Mouse (Mus musculus) neural tube, embryonic 11.5 days (tissue): ENCODE data around the gene Llph. TPM values are rescaled to one million over a fixed set of nuclear protein-coding genes. Genes with fewer than 3 reads are reported as not detected.

Experiments
- ATAC-seq: fragments of 200-750 bp; cut with Nextera tagmentation; 2 replicates; pipeline ENCODE4 v1.8.0; 2017; ENCODE audit warnings: moderate number of reproducible peaks, mild to moderate bottlenecking, moderate TSS enrichment, moderate library complexity; ENCODE audit not compliant: insufficient read depth, low FRiP score, low TSS enrichment
- DNase-seq: peaks from one replicate; pipeline ENCODE4 v3.0.0-alpha.2; 2015; ENCODE audit warnings: low spot score
- H3K27ac ChIP-seq: fragments of 300-500 bp; sonication (generic); 2 replicates; pipeline ENCODE4 v1.5.1; 2014; ENCODE audit warnings: low read depth, mild to moderate bottlenecking, low read length
- H3K27me3 ChIP-seq: fragments of 300-500 bp; sonication (generic); 2 replicates; pipeline ENCODE4 v1.6.1; 2014; ENCODE audit warnings: mild to moderate bottlenecking, low read length, mixed read lengths; ENCODE audit not compliant: control insufficient read depth, insufficient read depth
- H3K36me3 ChIP-seq: fragments of 300-500 bp; sonication (generic); 2 replicates; pipeline ENCODE4 v1.6.1; 2014; ENCODE audit warnings: mild to moderate bottlenecking, low read length, moderate library complexity, mixed read lengths; ENCODE audit not compliant: control insufficient read depth, insufficient read depth
- H3K4me1 ChIP-seq: fragments of 300-500 bp; sonication (generic); 2 replicates; pipeline ENCODE4 v1.6.1; 2014; ENCODE audit warnings: low read length, mixed read lengths; ENCODE audit not compliant: control insufficient read depth, insufficient read depth
- H3K4me2 ChIP-seq: fragments of 300-500 bp; sonication (generic); 2 replicates; pipeline ENCODE4 v1.6.1; 2014; ENCODE audit warnings: low read depth, mild to moderate bottlenecking, moderate library complexity
- H3K4me3 ChIP-seq: fragments of 300-500 bp; sonication (generic); 2 replicates; pipeline ENCODE4 v1.5.1; 2014; ENCODE audit warnings: low read depth, low read length
- H3K9ac ChIP-seq: fragments of 300-500 bp; sonication (generic); 2 replicates; pipeline ENCODE4 v1.6.1; 2014; ENCODE audit warnings: mild to moderate bottlenecking, low read length
- H3K9me3 ChIP-seq: fragments of 300-500 bp; sonication (generic); 2 replicates; pipeline ENCODE4 v1.6.1; 2016; ENCODE audit warnings: low read length; ENCODE audit not compliant: control insufficient read depth
- WGBS: fragments of 180-500 bp; shearing (Covaris S2); extraction: QIAGEN DNeasy Blood & Tissue Kit; methylation state at CpG from one replicate; pipeline ENCODE4 v1.1.7; 2014; 5-methylcytosine and 5-hydroxymethylcytosine counted together
- polyA plus RNA-seq: library from polyadenylated mRNA; unstranded; fragments of >200 nt; fragmentation: Nextera tagmentation; extraction: Ambion mirVana; gene quantifications from 2 replicates; pipeline ENCODE4 v1.2.1, GENCODE M21; 2014

Llph gene
- polyA plus RNA-seq, 1 experiment from 2014 or later: 61.1 TPM

DNA sequence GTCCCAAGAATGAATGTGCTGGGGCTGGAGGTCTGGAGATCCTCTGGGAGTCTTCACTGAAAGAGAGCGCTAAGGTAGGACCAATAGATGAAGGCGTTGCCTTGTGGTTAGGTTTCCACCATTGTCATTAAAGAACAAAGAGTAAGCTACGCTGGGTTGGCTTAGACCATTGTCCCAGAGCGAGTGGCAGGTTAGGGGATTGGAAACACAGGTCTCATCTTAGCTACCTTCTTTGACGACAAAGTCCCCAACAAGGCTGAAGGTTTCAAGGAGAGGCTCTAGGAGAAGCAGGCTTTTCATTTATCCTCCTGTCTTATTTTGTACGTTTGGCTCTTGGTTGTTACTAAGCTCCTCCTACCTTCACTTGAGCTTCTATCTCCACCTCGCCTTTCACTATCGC, 11.4 kb downstream of the Llph start:
- no peak for DNase-seq
- 88% methylated on average over 8 of the region's 8 CpGs for WGBS

GRCm38 (mm10) chr10:120239476-120239875, 12.6 kb downstream of the Llph start:
- no peaks in the 10 kb centered on the region for H3K9me3 ChIP-seq
- ATAC-seq: no peak
- H3K36me3 ChIP-seq: no peaks in the 10 kb centered on the region
- H3K9ac ChIP-seq: no peak overlapping the region
- no peak overlapping the region for H3K4me2 ChIP-seq
- DNase-seq: no peak
- WGBS: 61% methylated on average over 6 of the region's 6 CpGs
- no peak overlapping the region for H3K27ac ChIP-seq
- no peak overlapping the region for H3K4me3 ChIP-seq
- H3K27me3 ChIP-seq: no peaks in the 10 kb centered on the region
- no peaks in the 10 kb centered on the region for H3K4me1 ChIP-seq

More for the DNA sequence above, 11.4 kb downstream of the Llph start:
- no peaks in the 10 kb centered on the region for H3K9me3 ChIP-seq
- no peak overlapping the region for H3K4me3 ChIP-seq
- H3K36me3 ChIP-seq: no peaks in the 10 kb centered on the region
- ATAC-seq: no peak
- no peaks in the 10 kb centered on the region for H3K27me3 ChIP-seq
- no peak overlapping the region for H3K4me2 ChIP-seq
- no peak overlapping the region for H3K9ac ChIP-seq
- no peaks in the 10 kb centered on the region for H3K4me1 ChIP-seq
- H3K27ac ChIP-seq: no peak overlapping the region

DNA sequence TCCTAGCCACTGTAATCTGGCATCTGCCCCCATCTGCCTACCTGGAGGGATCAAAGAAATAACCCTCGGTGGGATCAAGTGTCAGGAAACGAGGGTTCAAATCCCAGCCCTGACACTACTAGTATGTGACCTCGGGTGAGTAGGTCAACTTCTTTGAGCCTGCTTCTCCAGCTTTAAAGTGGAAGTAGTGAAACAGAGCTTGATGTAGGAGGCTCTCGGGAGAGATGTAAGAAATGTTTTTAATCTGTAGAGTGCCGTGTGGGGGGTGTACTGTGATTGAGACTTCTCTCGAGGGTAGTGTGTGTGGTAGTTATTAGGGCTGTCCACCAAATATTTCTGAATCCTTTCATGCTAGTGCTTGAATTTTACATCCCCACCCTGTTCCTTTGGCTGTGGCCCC, 15.6 kb downstream of the Llph start:
- DNase-seq: no peak
- ATAC-seq: no peak
- WGBS: 47% methylated on average over 6 of the region's 6 CpGs
- Histone ChIP-seq H3K4me3 (no peak overlapping the region), H3K9ac (no peak overlapping the region), H3K9me3 (no peaks in the 10 kb centered on the region), H3K36me3 (no peaks in the 10 kb centered on the region), H3K27ac (no peak overlapping the region), H3K4me1 (no peaks in the 10 kb centered on the region), H3K4me2 (no peak overlapping the region), H3K27me3 (no peaks in the 10 kb centered on the region)

DNA sequence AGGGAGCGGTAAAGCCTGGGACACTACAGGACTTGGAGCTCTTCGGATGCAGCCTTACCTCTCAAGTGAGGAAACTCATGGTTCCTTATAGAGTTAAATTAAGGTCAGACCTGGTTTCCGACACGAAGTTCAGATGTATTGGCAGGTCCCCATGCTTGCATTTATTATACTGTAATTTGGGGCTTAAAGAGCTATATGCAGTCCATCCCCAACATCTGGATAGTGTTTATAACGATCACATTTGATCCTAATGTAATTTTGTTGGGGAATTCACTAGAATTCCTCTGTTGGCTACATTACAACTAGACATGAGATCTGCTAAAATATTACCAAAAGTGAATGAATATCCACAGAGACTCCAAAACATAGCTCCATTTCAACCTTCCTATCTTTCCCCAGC, 18.8 kb downstream of the Llph start:
- WGBS: 91% methylated on average over 5 of the region's 5 CpGs

DNA sequence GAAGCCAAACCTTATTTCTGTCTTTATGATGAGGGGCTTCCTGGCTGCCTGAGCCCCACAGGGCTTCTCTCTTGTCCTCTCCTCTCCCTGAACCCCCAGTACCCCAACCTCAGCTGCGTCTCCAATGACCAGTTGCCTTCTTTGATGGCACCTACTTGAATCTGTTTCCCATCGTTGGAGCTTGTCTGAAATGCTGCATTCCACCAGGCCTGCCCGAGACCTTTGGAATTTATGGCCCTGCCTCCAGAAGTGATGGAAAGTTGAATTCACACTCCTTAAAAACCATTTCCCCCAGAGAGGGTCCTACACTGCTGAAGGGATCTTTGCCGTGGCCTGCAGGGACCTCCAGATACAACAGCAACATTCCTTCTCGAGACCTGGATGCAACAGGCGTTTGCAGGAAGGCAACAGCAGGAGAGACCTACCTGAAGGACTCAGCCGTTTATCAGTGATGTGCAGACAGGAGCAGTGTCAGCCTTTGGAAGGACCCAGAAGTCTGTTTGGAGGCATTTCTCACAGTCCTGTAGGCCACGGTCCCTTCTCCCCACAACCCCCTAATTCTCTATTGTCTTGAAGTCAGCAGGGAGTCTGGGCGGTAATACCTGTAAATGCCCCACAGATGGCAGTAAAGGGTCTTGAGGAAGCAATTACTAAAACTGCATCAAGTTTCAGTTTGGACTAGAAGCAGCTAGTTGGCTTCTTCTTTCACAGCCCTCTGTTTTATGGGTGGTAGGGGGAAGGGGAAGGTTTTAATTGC, 20.3 kb downstream of the Llph start:
- no peak for ATAC-seq
- WGBS: 18% methylated on average over 9 of the region's 9 CpGs
- H3K9ac ChIP-seq: no peak overlapping the region
- no peak overlapping the region for H3K4me3 ChIP-seq
- no peak overlapping the region for H3K4me2 ChIP-seq
- H3K27ac ChIP-seq: no peak overlapping the region
- no peaks in the 10 kb centered on the region for H3K9me3 ChIP-seq
- no peaks in the 10 kb centered on the region for H3K36me3 ChIP-seq
- H3K4me1 ChIP-seq: no peaks in the 10 kb centered on the region
- H3K27me3 ChIP-seq: no peaks in the 10 kb centered on the region
- peak; percentile 57 for DNase-seq

More for the DNA sequence above, 18.8 kb downstream of the Llph start:
- Histone ChIP-seq H3K4me2 (no peak overlapping the region), H3K36me3 (no peaks in the 10 kb centered on the region), H3K27ac (no peak overlapping the region), H3K4me3 (no peak overlapping the region), H3K9me3 (no peaks in the 10 kb centered on the region), H3K9ac (no peak overlapping the region), H3K4me1 (no peaks in the 10 kb centered on the region), H3K27me3 (no peaks in the 10 kb centered on the region)
- ATAC-seq (no peak), DNase-seq (no peak)

- 65% methylated on average over 11 of the region's 11 CpGs for WGBS
- no peak overlapping the region for H3K4me2 ChIP-seq
- H3K36me3 ChIP-seq: no peaks in the 10 kb centered on the region
- no peaks in the 10 kb centered on the region for H3K27me3 ChIP-seq
- no peak for DNase-seq
- H3K9ac ChIP-seq: no peak overlapping the region
- no peaks in the 10 kb centered on the region for H3K9me3 ChIP-seq
- H3K27ac ChIP-seq: no peak overlapping the region
- no peak for ATAC-seq
- no peaks in the 10 kb centered on the region for H3K4me1 ChIP-seq
- H3K4me3 ChIP-seq: no peak overlapping the region
Measured at GRCm38 (mm10) chr10:120250911-120251683, 24.2 kb downstream of the Llph start.

DNA sequence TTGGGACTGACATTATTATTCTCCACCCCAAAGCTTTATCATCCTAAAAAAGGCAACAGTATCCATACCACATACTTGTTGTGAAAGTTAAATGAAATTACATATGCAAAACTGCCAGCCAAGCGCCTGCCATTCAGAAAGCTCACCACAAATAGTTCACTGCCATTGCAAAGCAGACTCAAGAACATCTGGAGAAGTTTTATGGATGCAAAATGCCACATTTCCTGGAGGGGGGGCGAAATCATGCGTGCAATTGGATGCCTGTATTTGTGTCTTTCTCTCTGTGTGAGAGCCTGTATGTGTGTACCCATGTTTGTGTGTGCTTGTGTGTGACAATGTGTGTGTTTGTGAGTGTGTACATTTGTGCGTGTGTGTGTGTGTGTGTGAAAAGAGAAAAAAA, 24.9 kb downstream of the Llph start:
- no peak for DNase-seq
- WGBS: 77% methylated on average over 4 of the region's 4 CpGs
- H3K9ac ChIP-seq: no peak overlapping the region
- H3K9me3 ChIP-seq: no peaks in the 10 kb centered on the region
- H3K4me2 ChIP-seq: no peak overlapping the region
- no peak overlapping the region for H3K27ac ChIP-seq
- no peak for ATAC-seq
- H3K27me3 ChIP-seq: no peaks in the 10 kb centered on the region
- H3K4me1 ChIP-seq: no peaks in the 10 kb centered on the region
- H3K36me3 ChIP-seq: no peaks in the 10 kb centered on the region
- H3K4me3 ChIP-seq: no peak overlapping the region

GRCm38 (mm10) chr10:120252800-120253199, 25.9 kb downstream of the Llph start:
- no peak overlapping the region for H3K9ac ChIP-seq
- WGBS: 40% methylated on average over 8 of the region's 8 CpGs
- no peak for DNase-seq
- H3K27ac ChIP-seq: no peak overlapping the region
- no peaks in the 10 kb centered on the region for H3K27me3 ChIP-seq
- H3K4me1 ChIP-seq: no peaks in the 10 kb centered on the region
- H3K4me2 ChIP-seq: no peak overlapping the region
- no peak for ATAC-seq
- H3K4me3 ChIP-seq: no peak overlapping the region
- no peaks in the 10 kb centered on the region for H3K9me3 ChIP-seq
- H3K36me3 ChIP-seq: no peaks in the 10 kb centered on the region

DNA sequence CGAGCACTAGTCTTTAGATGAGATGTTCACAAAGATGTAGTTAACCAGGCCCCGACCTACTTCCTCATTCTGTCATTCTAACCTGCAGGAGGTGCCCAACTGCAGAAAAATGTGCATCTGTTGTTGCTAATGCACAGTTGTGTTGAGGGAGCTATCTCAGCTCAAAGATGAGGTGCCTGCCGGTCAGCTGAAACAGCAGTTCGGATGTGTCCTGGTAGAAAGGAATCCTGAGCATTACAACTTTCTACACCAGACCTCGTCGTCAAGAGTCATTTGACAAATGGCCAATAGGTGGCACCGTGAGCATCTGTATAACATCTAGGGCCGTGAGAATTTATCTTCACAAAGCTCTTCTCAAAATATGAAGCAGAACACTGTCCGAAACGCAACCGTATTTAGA, 30.4 kb downstream of the Llph start:
- Histone ChIP-seq H3K9me3 (no peaks in the 10 kb centered on the region), H3K27me3 (no peaks in the 10 kb centered on the region), H3K27ac (no peak overlapping the region), H3K9ac (no peak overlapping the region), H3K36me3 (no peaks in the 10 kb centered on the region), H3K4me3 (no peak overlapping the region), H3K4me1 (no peaks in the 10 kb centered on the region), H3K4me2 (no peak overlapping the region)
- WGBS: 34% methylated on average over 11 of the region's 11 CpGs
- no peak for ATAC-seq
- DNase-seq: peak; percentile 66
